Mouse (Mus musculus) heart, embryonic 11.5 days (tissue): ENCODE data around the gene Minpp1. TPM values are rescaled to one million over a fixed set of nuclear protein-coding genes. Genes with fewer than 3 reads are reported as not detected.

Experiments used
- polyA plus RNA-seq: library from polyadenylated mRNA; unstranded; fragments of >200 nt; fragmentation: Nextera tagmentation; extraction: Ambion mirVana; gene quantifications from 2 replicates; pipeline ENCODE4 v1.2.1, GENCODE M21; 2014

The Minpp1 gene
- polyA plus RNA-seq, 1 experiment from 2014 or later, result 74.3 TPM

Other genes with a start within 250 kb of the Minpp1 start
- 36.8 and 40.6 TPM in 2 replicates for gene Sgms1, start 96.1 kb upstream of the Minpp1 start, polyA plus RNA-seq
- 83.5 and 91.5 TPM in 2 replicates for gene Rpl9-ps6, start 19.2 kb upstream of the Minpp1 start, polyA plus RNA-seq
- 28.1 and 33.6 TPM in 2 replicates for gene Papss2, start 110.0 kb downstream of the Minpp1 start, polyA plus RNA-seq